Mouse (Mus musculus): ENCODE results near the gene Cers6. TPM values are rescaled to one million over a fixed set of nuclear protein-coding genes. Genes with fewer than 3 reads are reported as not detected.

The Cers6 gene
- polyA plus RNA-seq, 1 experiment from 2014 or later = 21.5 TPM

DNA sequence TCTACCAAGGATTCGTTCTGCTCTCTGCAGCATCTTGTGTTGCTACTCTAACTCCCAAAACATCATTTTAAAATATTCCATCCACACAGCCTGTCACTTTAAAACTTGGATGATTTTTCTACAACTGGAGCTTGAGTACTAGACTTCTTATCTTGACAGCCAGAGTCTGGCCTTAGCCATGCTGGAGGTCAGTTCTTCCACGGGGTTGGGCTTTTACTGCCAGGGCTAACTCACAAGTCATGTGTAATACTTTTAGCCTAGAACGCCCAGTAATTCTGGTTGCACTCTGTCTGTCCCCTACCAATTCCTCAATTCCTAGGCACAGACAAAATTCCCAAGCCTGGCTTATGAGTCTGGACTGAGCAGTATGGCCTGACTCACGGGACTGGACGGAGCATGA lies 88.5 kb downstream of the Cers6 start:
- 88% methylated on average over 5 of the region's 5 CpGs for WGBS
- H3K4me3 ChIP-seq (replicated peaks) = no peak overlapping the region
- H3K9ac ChIP-seq (replicated peaks) = no peak overlapping the region
- H3K27me3 ChIP-seq = no peaks in the 10 kb centered on the region
- ATAC-seq (ENCODE audit: insufficient number of reproducible peaks, insufficient read depth, low FRiP score, low TSS enrichment, low read depth) = no peak
- peaks cover 10% of the 10 kb centered on the region; the same call in 1 of the 2 replicates for H3K36me3 ChIP-seq
- H3K4me2 ChIP-seq = no peak overlapping the region
- no peaks in the 10 kb centered on the region for H3K4me1 ChIP-seq (replicated peaks)
- H3K9me3 ChIP-seq = no peaks in the 10 kb centered on the region; the same call in 1 of the 2 replicates
- no peak overlapping the region for H3K27ac ChIP-seq

DNA sequence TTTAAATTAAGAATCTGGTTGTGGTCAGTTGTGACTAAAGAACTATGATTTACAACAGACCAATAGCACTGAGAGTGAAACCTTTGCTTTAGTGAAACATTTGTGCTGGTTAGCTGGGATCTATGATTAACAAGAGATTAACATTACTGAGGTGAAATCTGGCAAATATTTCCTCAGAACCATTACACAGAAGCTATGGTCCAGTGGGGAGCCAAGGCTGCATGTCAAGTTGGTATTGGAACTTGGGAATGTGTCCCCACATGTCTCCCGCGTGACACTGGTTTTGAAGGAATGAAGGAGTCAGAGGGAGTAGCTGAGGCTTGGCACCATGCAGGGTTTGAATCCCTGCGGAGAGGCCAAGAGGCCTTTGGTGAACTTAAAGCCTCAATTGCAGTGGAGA lies 90.5 kb downstream of the Cers6 start:
- WGBS = 92% methylated on average over 3 of the region's 3 CpGs
- no peak overlapping the region for H3K27ac ChIP-seq
- ATAC-seq (ENCODE audit: insufficient number of reproducible peaks, insufficient read depth, low FRiP score, low TSS enrichment, low read depth) = no peak
- H3K4me1 ChIP-seq (replicated peaks) = no peaks in the 10 kb centered on the region
- H3K27me3 ChIP-seq = no peaks in the 10 kb centered on the region
- no peak overlapping the region for H3K9ac ChIP-seq (replicated peaks)
- no peak overlapping the region for H3K4me3 ChIP-seq (replicated peaks)
- H3K36me3 ChIP-seq = peaks cover 10% of the 10 kb centered on the region; the same call in 1 of the 2 replicates
- H3K9me3 ChIP-seq = no peaks in the 10 kb centered on the region; the same call in 1 of the 2 replicates
- H3K4me2 ChIP-seq = no peak overlapping the region

DNA sequence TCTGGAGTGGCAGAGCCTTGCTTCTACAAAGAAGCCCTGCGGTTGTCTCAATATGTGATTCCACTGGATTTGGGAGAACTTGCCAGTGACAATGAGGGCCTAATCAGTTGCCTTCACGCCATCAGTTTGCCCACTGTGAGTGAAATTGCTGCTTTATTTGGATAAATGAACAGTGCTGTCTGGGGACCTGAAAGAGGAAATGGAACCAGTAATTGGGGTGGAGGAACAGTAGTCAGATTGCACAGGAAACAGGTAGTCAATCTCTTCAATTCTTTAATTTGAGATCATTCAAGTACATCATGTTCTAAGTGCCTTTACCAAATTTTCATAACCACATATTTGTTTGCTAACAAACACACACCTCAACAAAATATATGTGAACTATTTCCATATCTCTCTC lies 92.4 kb downstream of the Cers6 start:
- H3K4me1 ChIP-seq (replicated peaks) = peaks cover under 1% of the 10 kb centered on the region; the same call in 1 of the 2 replicates
- no peaks in the 10 kb centered on the region for H3K27me3 ChIP-seq
- H3K4me3 ChIP-seq (replicated peaks) = no peak overlapping the region
- 91% methylated on average over 2 of the region's 2 CpGs for WGBS
- no peaks in the 10 kb centered on the region; the same call in 1 of the 2 replicates for H3K9me3 ChIP-seq
- no peak for ATAC-seq (ENCODE audit: insufficient number of reproducible peaks, insufficient read depth, low FRiP score, low TSS enrichment, low read depth)
- no peak overlapping the region for H3K27ac ChIP-seq
- H3K9ac ChIP-seq (replicated peaks) = no peak overlapping the region
- H3K36me3 ChIP-seq = peaks cover 3% of the 10 kb centered on the region; the same call in 1 of the 2 replicates
- no peak overlapping the region for H3K4me2 ChIP-seq

- peaks cover 5% of the 10 kb centered on the region; the same call in 1 of the 2 replicates for H3K4me1 ChIP-seq (replicated peaks)
- no peak overlapping the region for H3K4me2 ChIP-seq
- no peaks in the 10 kb centered on the region; the same call in 1 of the 2 replicates for H3K9me3 ChIP-seq
- no peak overlapping the region for H3K9ac ChIP-seq (replicated peaks)
- H3K36me3 ChIP-seq = no peaks in the 10 kb centered on the region
- WGBS = 89% methylated on average over 2 of the region's 2 CpGs
- no peak overlapping the region for H3K27ac ChIP-seq
- ATAC-seq (ENCODE audit: insufficient number of reproducible peaks, insufficient read depth, low FRiP score, low TSS enrichment, low read depth) = no peak
- no peak overlapping the region for H3K4me3 ChIP-seq (replicated peaks)
- no peaks in the 10 kb centered on the region for H3K27me3 ChIP-seq
Observed at GRCm38 (mm10) chr2:68955496-68955895, 94.3 kb downstream of the Cers6 start.

- Histone ChIP-seq H3K36me3 (no peaks in the 10 kb centered on the region), H3K4me3 (replicated peaks) (no peak overlapping the region), H3K9ac (replicated peaks) (no peak overlapping the region), H3K4me2 (no peak overlapping the region), H3K9me3 (no peaks in the 10 kb centered on the region; the same call in 1 of the 2 replicates), H3K27ac (no peak overlapping the region), H3K4me1 (replicated peaks) (peaks cover 5% of the 10 kb centered on the region; the same call in 1 of the 2 replicates), H3K27me3 (no peaks in the 10 kb centered on the region)
- WGBS = 94% methylated on average over 3 of the region's 3 CpGs
- ATAC-seq (ENCODE audit: insufficient number of reproducible peaks, insufficient read depth, low FRiP score, low TSS enrichment, low read depth) = no peak
Observed at GRCm38 (mm10) chr2:68956146-68956545, 94.9 kb downstream of the Cers6 start.

GRCm38 (mm10) chr2:68957831-68958230 lies 96.6 kb downstream of the Cers6 start:
- no peaks in the 10 kb centered on the region for H3K36me3 ChIP-seq
- no peak overlapping the region for H3K4me2 ChIP-seq
- ATAC-seq (ENCODE audit: insufficient number of reproducible peaks, insufficient read depth, low FRiP score, low TSS enrichment, low read depth) = no peak
- H3K4me3 ChIP-seq (replicated peaks) = no peak overlapping the region
- no peaks in the 10 kb centered on the region for H3K9me3 ChIP-seq
- 0 out of 2 replicates have a peak, but pooled peaks cover 10% of the 10 kb centered on the region for H3K27me3 ChIP-seq
- H3K4me1 ChIP-seq (replicated peaks) = peaks cover 5% of the 10 kb centered on the region; the same call in 1 of the 2 replicates
- H3K27ac ChIP-seq = no peak overlapping the region
- no peak overlapping the region for H3K9ac ChIP-seq (replicated peaks)
- WGBS = 83% methylated on average over 7 of the region's 7 CpGs

GRCm38 (mm10) chr2:68959573-68959972 lies 98.3 kb downstream of the Cers6 start:
- Histone ChIP-seq H3K9me3 (no peaks in the 10 kb centered on the region), H3K36me3 (no peaks in the 10 kb centered on the region), H3K4me2 (no peak overlapping the region), H3K4me3 (replicated peaks) (no peak overlapping the region), H3K4me1 (replicated peaks) (peaks cover 5% of the 10 kb centered on the region; the same call in 1 of the 2 replicates), H3K27me3 (0 out of 2 replicates have a peak, but pooled peaks cover 10% of the 10 kb centered on the region), H3K27ac (no peak overlapping the region), H3K9ac (replicated peaks) (no peak overlapping the region)
- WGBS = 75% methylated on average over 4 of the region's 4 CpGs
- ATAC-seq (ENCODE audit: insufficient number of reproducible peaks, insufficient read depth, low FRiP score, low TSS enrichment, low read depth) = no peak

GRCm38 (mm10) chr2:68960060-68960459 lies 98.8 kb downstream of the Cers6 start:
- no peak overlapping the region for H3K4me2 ChIP-seq
- 0 out of 2 replicates have a peak, but pooled peaks cover 10% of the 10 kb centered on the region for H3K27me3 ChIP-seq

GRCm38 (mm10) chr2:68960620-68961019 lies 99.4 kb downstream of the Cers6 start:
- Histone ChIP-seq H3K27ac (no peak overlapping the region), H3K36me3 (no peaks in the 10 kb centered on the region), H3K27me3 (0 out of 2 replicates have a peak, but pooled peaks cover 10% of the 10 kb centered on the region), H3K4me3 (replicated peaks) (no peak overlapping the region), H3K9ac (replicated peaks) (no peak overlapping the region), H3K4me2 (no peak overlapping the region), H3K9me3 (no peaks in the 10 kb centered on the region), H3K4me1 (replicated peaks) (peaks cover 5% of the 10 kb centered on the region; the same call in 1 of the 2 replicates)
- WGBS = 93% methylated on average over 10 of the region's 10 CpGs
- ATAC-seq (ENCODE audit: insufficient number of reproducible peaks, insufficient read depth, low FRiP score, low TSS enrichment, low read depth) = no peak

More at GRCm38 (mm10) chr2:68960060-68960459, 98.8 kb downstream of the Cers6 start:
- H3K9me3 ChIP-seq = no peaks in the 10 kb centered on the region
- WGBS = 95% methylated on average over 5 of the region's 5 CpGs
- ATAC-seq (ENCODE audit: insufficient number of reproducible peaks, insufficient read depth, low FRiP score, low TSS enrichment, low read depth) = no peak
- H3K9ac ChIP-seq (replicated peaks) = no peak overlapping the region
- peaks cover 5% of the 10 kb centered on the region; the same call in 1 of the 2 replicates for H3K4me1 ChIP-seq (replicated peaks)
- H3K27ac ChIP-seq = no peak overlapping the region
- no peak overlapping the region for H3K4me3 ChIP-seq (replicated peaks)
- no peaks in the 10 kb centered on the region for H3K36me3 ChIP-seq

DNA sequence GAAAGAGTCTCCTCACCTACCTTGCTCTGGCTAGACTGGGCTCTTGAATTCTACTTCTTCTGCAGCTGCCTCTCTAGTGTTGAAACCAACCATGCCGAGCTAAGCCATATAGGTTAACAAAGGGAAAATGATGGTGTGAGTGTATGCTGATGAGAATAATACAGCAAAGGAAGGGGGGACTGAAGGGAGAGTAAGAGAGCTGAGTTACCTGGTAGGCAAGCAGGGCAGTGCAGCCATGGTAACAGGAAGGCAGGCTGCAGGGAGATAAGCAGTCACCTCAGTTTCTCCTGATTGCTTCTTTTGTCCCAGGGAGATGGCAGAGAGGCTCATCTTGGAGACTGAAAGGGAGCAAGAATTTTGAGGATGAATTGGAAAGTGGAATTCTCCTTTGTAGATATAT lies 105.1 kb downstream of the Cers6 start:
- Histone ChIP-seq H3K9ac (replicated peaks) (no peak overlapping the region), H3K4me2 (no peak overlapping the region), H3K27me3 (0 out of 2 replicates have a peak, but pooled peaks cover 10% of the 10 kb centered on the region), H3K27ac (no peak overlapping the region), H3K4me3 (replicated peaks) (no peak overlapping the region), H3K9me3 (peaks cover 9% of the 10 kb centered on the region), H3K36me3 (peaks cover 9% of the 10 kb centered on the region), H3K4me1 (replicated peaks) (no peaks in the 10 kb centered on the region)
- WGBS = 78% methylated on average over 1 of the region's 1 CpGs
- no peak for ATAC-seq (ENCODE audit: insufficient number of reproducible peaks, insufficient read depth, low FRiP score, low TSS enrichment, low read depth)

DNA sequence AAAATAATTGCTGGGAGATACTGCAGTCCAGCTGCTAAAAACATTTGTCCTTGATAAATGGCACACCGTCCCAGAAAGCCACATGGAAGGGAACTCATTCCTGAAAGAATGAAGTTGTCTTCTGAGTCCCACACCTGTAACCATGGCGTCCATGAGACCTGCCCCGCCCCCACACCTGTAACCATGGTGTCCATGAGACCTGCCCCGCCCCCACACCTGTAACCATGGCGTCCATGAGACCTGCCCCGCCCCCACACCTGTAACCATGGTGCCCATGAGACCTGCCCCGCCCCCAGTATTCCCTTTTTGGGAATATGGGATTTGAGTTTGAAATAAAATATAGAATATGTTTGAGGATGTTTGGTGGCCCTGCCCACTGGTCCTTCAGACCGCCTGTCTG lies 106.8 kb downstream of the Cers6 start:
- no peak for ATAC-seq (ENCODE audit: insufficient number of reproducible peaks, insufficient read depth, low FRiP score, low TSS enrichment, low read depth)

GRCm38 (mm10) chr2:68971840-68972239 lies 110.6 kb downstream of the Cers6 start:
- Histone ChIP-seq H3K27me3 (no peaks in the 10 kb centered on the region), H3K36me3 (peaks cover 9% of the 10 kb centered on the region), H3K27ac (no peak overlapping the region), H3K9me3 (peaks cover 9% of the 10 kb centered on the region), H3K4me3 (replicated peaks) (no peak overlapping the region), H3K9ac (replicated peaks) (no peak overlapping the region), H3K4me1 (replicated peaks) (peaks cover 28% of the 10 kb centered on the region), H3K4me2 (no peak overlapping the region)
- 89% methylated on average over 5 of the region's 5 CpGs for WGBS
- no peak for ATAC-seq (ENCODE audit: insufficient number of reproducible peaks, insufficient read depth, low FRiP score, low TSS enrichment, low read depth)

More for the DNA sequence above, 106.8 kb downstream of the Cers6 start:
- Histone ChIP-seq H3K4me2 (no peak overlapping the region), H3K27ac (no peak overlapping the region), H3K4me1 (replicated peaks) (no peaks in the 10 kb centered on the region), H3K36me3 (peaks cover 9% of the 10 kb centered on the region), H3K27me3 (no peaks in the 10 kb centered on the region), H3K4me3 (replicated peaks) (no peak overlapping the region), H3K9ac (replicated peaks) (no peak overlapping the region), H3K9me3 (peaks cover 9% of the 10 kb centered on the region)
- WGBS = 80% methylated on average over 8 of the region's 8 CpGs
